Mouse (Mus musculus) forebrain, postnatal 0 days (tissue): ENCODE measurements around the gene Atp6v1fnb. TPM values are rescaled to one million over a fixed set of nuclear protein-coding genes. Genes with fewer than 3 reads are reported as not detected.

ENCODE experiments used
- ATAC-seq: fragments of 200-750 bp; cut with Nextera tagmentation; 2 replicates; pipeline ENCODE4 v1.8.0; 2017; ENCODE audit warnings: mild to moderate bottlenecking, moderate library complexity
- DNase-seq: peaks from one replicate; pipeline ENCODE4 v3.0.0-alpha.2; 2015
- H3K27ac ChIP-seq: fragments of 300-500 bp; sonication (generic); 2 replicates; pipeline ENCODE4 v1.5.1; 2014; ENCODE audit warnings: low read depth, mild to moderate bottlenecking, antibody characterized with exemption, low read length, moderate library complexity, mixed read lengths
- H3K27me3 ChIP-seq: fragments of 300-500 bp; sonication (generic); 2 replicates; pipeline ENCODE4 v1.6.1; 2014; ENCODE audit warnings: mild to moderate bottlenecking, low read length, mixed read lengths; ENCODE audit not compliant: insufficient read depth
- H3K36me3 ChIP-seq: fragments of 300-500 bp; sonication (generic); 2 replicates; pipeline ENCODE4 v1.6.1; 2014; ENCODE audit warnings: mild to moderate bottlenecking, moderate library complexity; ENCODE audit not compliant: insufficient read depth
- H3K4me1 ChIP-seq: fragments of 300-500 bp; sonication (generic); 2 replicates; pipeline ENCODE4 v1.6.1; 2014; ENCODE audit warnings: antibody characterized with exemption; ENCODE audit not compliant: insufficient read depth
- H3K4me2 ChIP-seq: fragments of 300-500 bp; sonication (generic); 2 replicates; pipeline ENCODE4 v1.6.1; 2014; ENCODE audit warnings: low read depth, mild to moderate bottlenecking, moderate library complexity
- H3K4me3 ChIP-seq: fragments of 300-500 bp; sonication (generic); 2 replicates; pipeline ENCODE4 v1.5.1; 2014; ENCODE audit warnings: low read depth, low read length, mixed read lengths
- H3K9ac ChIP-seq: fragments of 300-500 bp; sonication (generic); 2 replicates; pipeline ENCODE4 v1.6.1; 2014; ENCODE audit warnings: mild to moderate bottlenecking
- H3K9me3 ChIP-seq: fragments of 300-500 bp; sonication (generic); 2 replicates; pipeline ENCODE4 v1.6.1; 2016; ENCODE audit warnings: low read length
- CTCF ChIP-seq: sonication (generic); IDR thresholded peaks from 2 replicates; pipeline ENCODE4 v1.5.1; 2016; ENCODE audit warnings: antibody characterized with exemption, control low read depth, low read depth
- WGBS: fragments of 180-500 bp; shearing (Covaris S2); extraction: QIAGEN DNeasy Blood & Tissue Kit; methylation state at CpG from one replicate; pipeline ENCODE4 v1.1.7; 2014; 5-methylcytosine and 5-hydroxymethylcytosine counted together
- polyA plus RNA-seq: library from polyadenylated mRNA; unstranded; fragments of >200 nt; fragmentation: Nextera tagmentation; extraction: Ambion mirVana; gene quantifications from 2 replicates; pipeline ENCODE4 v1.2.1, GENCODE M21; 2015
- total RNA-seq: library from RNA; depleted of rRNA; stranded (reverse); fragments of >200 nt; gene quantifications from 2 replicates; pipeline ENCODE4 v1.2.3, GENCODE M21; 2014

Atp6v1fnb gene
- total and polyA plus RNA-seq, 2 experiments from 2014 or later = 0.42 to 1.7 TPM

DNA sequence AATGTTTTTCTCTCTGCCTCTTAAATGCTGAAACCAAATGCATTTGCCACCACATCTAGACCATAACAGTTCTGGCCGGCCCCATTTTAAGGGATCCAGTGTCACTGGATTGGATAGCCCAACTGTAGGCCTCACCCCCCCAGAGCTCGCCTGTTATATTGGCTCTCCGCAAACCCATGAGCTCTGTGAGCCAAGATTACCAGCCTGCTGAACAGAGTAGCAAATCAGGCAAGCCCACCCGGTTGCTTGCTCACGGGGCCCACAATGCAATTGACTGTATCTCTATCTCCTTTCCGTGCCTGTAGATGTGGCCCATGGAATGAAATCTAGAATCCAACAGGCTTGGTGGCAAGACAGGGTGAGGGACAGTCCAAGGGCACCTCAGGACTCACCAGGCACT is 29.6 kb downstream of the Atp6v1fnb start:
- Histone ChIP-seq H3K27ac (no peak overlapping the region), H3K9me3 (no peaks in the 10 kb centered on the region), H3K9ac (no peak overlapping the region), H3K4me1 (no peaks in the 10 kb centered on the region), H3K4me3 (no peak overlapping the region), H3K4me2 (no peak overlapping the region), H3K27me3 (peaks cover 11% of the 10 kb centered on the region), H3K36me3 (no peaks in the 10 kb centered on the region)
- ATAC-seq (no peak), DNase-seq (no peak)
- no peak for TF ChIP-seq CTCF
- 90% methylated on average over 6 of the region's 6 CpGs for WGBS

DNA sequence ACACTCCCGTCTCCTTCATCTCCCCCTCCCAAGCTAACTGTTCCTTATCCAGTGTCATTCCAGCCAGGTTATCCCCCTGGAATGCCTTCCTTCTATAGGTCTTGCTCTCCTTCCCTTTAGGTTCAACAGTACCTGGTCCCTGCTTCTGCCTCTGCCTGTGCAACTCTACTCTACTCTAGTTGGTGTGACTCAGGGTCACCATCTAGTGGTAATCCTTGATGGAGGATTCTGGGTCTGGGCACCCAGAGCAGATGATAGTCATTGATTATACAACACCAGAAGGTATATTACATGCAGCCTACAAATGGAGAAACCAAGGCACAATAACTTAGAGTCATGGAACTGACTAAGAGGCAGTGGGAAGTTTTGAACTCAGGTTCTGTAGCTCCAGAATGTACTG is 30.4 kb downstream of the Atp6v1fnb start:
- no peak overlapping the region for H3K4me2 ChIP-seq
- 97% methylated on average over 1 of the region's 1 CpGs for WGBS
- no peak overlapping the region for H3K9ac ChIP-seq

DNA sequence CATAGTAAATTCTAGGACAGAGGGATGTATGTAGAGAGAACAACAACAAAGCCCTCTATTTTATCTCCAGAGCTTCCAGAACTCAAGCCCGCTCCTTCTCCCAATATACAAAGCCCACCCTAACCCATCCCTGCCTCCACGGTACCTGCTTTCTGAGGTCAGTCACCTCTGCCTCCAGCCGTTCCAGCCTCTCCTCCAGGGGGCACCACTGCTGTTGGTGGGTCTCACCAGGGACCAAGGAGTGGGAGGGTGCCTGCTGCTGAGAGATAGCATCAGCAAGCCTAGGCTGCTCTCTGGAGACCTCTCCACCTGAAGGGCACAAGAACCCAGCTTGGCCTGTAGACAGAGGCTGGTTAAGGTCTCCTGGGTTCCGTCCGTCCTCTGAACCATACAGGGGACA is 34.3 kb downstream of the Atp6v1fnb start:
- Histone ChIP-seq H3K9ac (no peak overlapping the region), H3K4me3 (no peak overlapping the region), H3K27me3 (no peaks in the 10 kb centered on the region; the same call in 1 of the 2 replicates), H3K36me3 (no peaks in the 10 kb centered on the region), H3K27ac (no peak overlapping the region), H3K9me3 (no peaks in the 10 kb centered on the region), H3K4me2 (no peak overlapping the region), H3K4me1 (no peaks in the 10 kb centered on the region)
- TF ChIP-seq CTCF = 0 out of 2 replicates have a peak, but pooled peaks have one; percentile 2
- 93% methylated on average over 5 of the region's 5 CpGs for WGBS
- ATAC-seq = no peak
- no peak for DNase-seq

More for the DNA sequence above, 30.4 kb downstream of the Atp6v1fnb start:
- no peak overlapping the region for H3K27ac ChIP-seq
- ATAC-seq (no peak), DNase-seq (no peak)
- H3K36me3 ChIP-seq = no peaks in the 10 kb centered on the region
- H3K9me3 ChIP-seq = no peaks in the 10 kb centered on the region
- TF ChIP-seq CTCF = peak; percentile 49
- H3K27me3 ChIP-seq = peaks cover 4% of the 10 kb centered on the region
- no peak overlapping the region for H3K4me3 ChIP-seq
- H3K4me1 ChIP-seq = no peaks in the 10 kb centered on the region

DNA sequence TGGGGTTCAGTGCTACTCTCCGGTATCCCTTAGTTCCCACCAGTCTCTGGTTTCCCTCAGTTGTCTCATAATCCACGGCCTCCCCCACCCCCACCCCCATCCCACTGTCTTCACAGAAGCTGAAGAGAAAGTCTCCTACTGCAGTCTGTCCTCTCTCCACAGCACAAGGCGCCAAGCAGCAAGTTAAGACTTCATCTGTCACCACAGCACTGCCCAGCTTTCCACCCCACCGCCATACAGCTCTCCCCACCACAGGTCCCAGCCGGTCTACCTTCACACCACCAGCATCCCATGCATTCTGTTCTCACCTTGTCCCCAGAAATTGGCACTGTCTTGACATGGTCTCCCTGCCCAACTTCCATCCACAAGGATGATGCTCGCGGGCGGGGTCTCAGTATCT is 35.6 kb downstream of the Atp6v1fnb start:
- no peaks in the 10 kb centered on the region; the same call in 1 of the 2 replicates for H3K27me3 ChIP-seq
- DNase-seq (no peak), ATAC-seq (peak; percentile 56)
- H3K27ac ChIP-seq = no peak overlapping the region
- H3K9ac ChIP-seq = 0 out of 2 replicates have a peak overlapping the region, but pooled peaks have one; percentile 51
- no peaks in the 10 kb centered on the region for H3K36me3 ChIP-seq
- H3K4me2 ChIP-seq = peak overlapping the region; percentile 58
- WGBS = 27% methylated on average over 8 of the region's 8 CpGs
- TF ChIP-seq CTCF = no peak
- H3K4me3 ChIP-seq = peak overlapping the region; percentile 47
- no peaks in the 10 kb centered on the region for H3K9me3 ChIP-seq
- H3K4me1 ChIP-seq = no peaks in the 10 kb centered on the region

DNA sequence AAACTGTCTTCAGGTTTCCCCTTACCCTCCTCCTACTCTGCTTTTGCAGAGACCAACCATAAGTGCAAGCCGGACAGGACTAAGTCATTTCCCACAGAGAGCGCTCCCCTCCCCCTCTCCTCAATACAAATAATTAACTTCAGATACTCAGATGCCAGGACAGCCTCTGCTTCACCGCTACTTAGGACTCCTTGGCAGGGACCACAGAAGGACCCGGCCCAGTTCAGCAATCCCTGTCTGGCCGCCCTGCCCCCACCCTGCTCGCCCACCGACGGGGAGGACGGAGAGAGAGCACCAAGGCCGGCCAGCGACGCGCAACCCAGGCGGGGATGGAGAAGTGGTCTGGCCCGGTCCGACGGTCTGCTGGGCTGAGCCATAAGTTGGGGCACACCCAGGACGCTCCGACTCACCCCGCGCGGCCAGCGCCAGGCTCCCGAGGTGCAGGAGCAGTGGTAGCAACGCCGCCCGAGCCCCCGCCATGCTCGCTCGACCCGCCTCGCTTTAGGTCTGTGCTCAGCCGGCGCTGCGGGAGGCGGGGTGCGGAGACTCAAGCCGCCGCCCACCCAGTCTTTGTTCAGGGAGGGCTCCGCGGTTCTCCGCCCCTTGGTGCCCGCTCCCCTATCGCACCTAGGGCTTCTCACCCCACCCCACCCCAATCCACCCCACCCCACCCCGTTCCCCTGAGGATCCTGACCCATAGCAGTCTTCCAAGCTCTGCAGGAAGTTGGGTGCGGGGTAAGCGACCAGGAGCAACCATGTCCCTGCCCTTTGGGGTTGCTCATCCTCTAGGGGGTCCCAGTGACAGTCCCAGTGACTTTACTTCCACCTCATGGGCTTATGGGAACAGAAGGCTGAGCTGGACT is 36.4 kb downstream of the Atp6v1fnb start, which contains the start of gene Kcp:
Kcp (minus strand) TSS at position 506 of the 863 bp plus-strand sequence.
- ATAC-seq = peak; percentile 72
- no peaks in the 10 kb centered on the region; the same call in 1 of the 2 replicates for H3K27me3 ChIP-seq
- no peaks in the 10 kb centered on the region for H3K36me3 ChIP-seq
- no peaks in the 10 kb centered on the region for H3K9me3 ChIP-seq
- H3K4me1 ChIP-seq = no peaks in the 10 kb centered on the region
- H3K9ac ChIP-seq = peak within 1 kb of the TSS; percentile 51
- no peak within 1 kb of the TSS for H3K27ac ChIP-seq
- TF ChIP-seq CTCF = no peak
- 2% methylated on average over 47 of the region's 47 CpGs for WGBS
- DNase-seq = peak; percentile 35
- H3K4me2 ChIP-seq = peak within 1 kb of the TSS; percentile 58
- H3K4me3 ChIP-seq = peak within 1 kb of the TSS; percentile 47

DNA sequence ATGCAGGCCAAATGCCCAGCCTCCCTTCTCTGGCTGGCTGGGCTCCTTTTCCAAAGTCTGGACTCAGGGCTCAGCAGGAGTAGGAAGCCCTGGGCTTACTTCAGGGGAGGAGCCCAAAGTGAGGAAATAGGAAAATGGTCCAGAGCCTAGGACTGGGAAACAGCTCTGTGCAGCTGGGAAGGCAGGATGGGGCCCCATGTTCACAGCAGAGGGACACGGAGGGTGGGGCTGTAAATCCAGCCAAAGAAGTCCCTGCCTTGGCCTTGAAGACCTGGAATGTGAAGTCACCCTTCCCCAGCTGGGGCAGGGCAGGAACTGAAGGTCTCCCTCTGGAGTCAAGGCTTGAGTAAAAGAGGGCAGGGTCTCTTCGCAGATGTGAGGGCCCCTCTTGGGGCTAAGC is 37.8 kb downstream of the Atp6v1fnb start:
- DNase-seq (no peak), ATAC-seq (no peak; the same call in 1 of the 2 replicates)
- Histone ChIP-seq H3K36me3 (no peaks in the 10 kb centered on the region), H3K4me1 (no peaks in the 10 kb centered on the region), H3K4me2 (no peak overlapping the region), H3K27me3 (no peaks in the 10 kb centered on the region; the same call in 1 of the 2 replicates), H3K9me3 (no peaks in the 10 kb centered on the region), H3K4me3 (no peak overlapping the region), H3K27ac (no peak overlapping the region), H3K9ac (no peak overlapping the region)
- 60% methylated on average over 2 of the region's 2 CpGs for WGBS
- TF ChIP-seq CTCF = no peak

DNA sequence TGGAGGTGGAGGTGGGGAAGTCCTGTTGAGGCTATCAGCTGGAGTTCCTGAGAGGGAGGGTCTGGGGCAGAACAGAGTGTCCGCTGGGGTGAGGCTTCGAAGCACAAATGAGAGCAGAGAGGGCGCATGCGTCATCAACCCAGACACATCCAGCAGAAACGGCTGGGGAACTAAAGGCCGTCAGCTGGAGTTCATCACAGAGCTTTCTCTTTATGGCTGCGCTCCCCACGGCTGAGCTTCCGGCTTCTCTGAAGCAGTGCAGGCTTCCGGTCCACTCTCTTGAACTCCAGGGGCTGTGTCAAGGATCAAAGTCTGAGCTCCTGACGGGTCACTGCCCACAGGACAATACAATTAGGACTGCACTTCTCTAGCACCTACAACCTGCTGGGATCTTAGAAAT is 42.0 kb downstream of the Atp6v1fnb start:
- DNase-seq (peak; percentile 30), ATAC-seq (peak; percentile 61)
- H3K27ac ChIP-seq = no peak overlapping the region
- peak overlapping the region; percentile 38 for H3K4me2 ChIP-seq
- no peaks in the 10 kb centered on the region for H3K36me3 ChIP-seq
- WGBS = under 1% methylated on average over 11 of the region's 11 CpGs
- TF ChIP-seq CTCF = no peak
- no peaks in the 10 kb centered on the region for H3K4me1 ChIP-seq
- H3K27me3 ChIP-seq = no peaks in the 10 kb centered on the region; the same call in 1 of the 2 replicates
- no peak overlapping the region for H3K9ac ChIP-seq
- H3K4me3 ChIP-seq = no peak overlapping the region
- H3K9me3 ChIP-seq = no peaks in the 10 kb centered on the region
